11 mouse cellular contexts compared by ENCODE assay signal in the genomic region with DNA sequence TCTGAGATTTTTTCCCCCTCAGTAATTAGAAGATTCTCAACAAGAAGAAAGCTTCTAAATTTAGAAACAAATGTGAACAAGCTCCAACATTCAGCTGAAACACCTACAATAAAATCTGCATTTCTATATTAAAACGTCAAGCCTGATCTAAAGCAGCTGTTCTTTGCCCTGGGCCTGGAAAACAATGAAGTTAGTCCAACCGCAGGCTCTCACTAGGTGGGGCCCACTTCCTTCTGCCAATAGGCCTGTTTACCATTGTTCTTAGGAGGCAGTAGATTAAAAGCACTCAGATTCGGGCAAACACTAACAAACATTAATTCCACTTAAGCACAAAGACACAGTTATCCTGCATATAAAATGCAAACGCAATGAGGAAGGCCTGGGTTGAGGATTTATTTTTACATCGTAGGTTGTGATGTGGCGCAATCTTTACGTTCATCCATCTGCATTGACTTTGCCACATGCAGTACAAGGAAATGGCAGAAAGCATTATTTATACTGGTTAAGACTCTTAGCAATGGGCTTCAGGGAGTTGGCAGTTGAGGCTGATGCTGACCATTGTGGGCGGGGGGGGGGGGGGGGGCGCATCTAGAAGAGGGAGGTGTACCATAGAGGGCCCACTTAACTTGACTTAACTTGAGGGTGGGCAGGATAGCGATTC. TPM values are rescaled to one million over a fixed set of nuclear protein-coding genes. Genes with fewer than 3 reads are reported as not detected.
DNase-seq lines count a peak whose midpoint lies in the region; ATAC-seq and TF ChIP-seq lines count a peak whose summit lies in the region.
"Had no signal": no experiment of that assay in that cellular context is flagged by ENCODE, and none has a peak within 500 bp of the region (broad histone marks: within the 10 kb centered on the region; RNA-seq: fewer than 3 reads in every experiment).

No protein-coding gene starts in this region.

- H3K36me3 ChIP-seq in liver, postnatal 0 days (replicated peaks; ENCODE audit: insufficient read depth, low read length): no peaks in the 10 kb centered on the region
- peaks cover 4% of the 10 kb centered on the region; the same call in 1 of the 2 replicates for H3K36me3 ChIP-seq in liver, embryonic 12.5 days
- H3K36me3 ChIP-seq in heart, embryonic 11.5 days (ENCODE audit: control insufficient read depth, insufficient read depth, low read length): peaks cover 3% of the 10 kb centered on the region; the same call in 1 of the 2 replicates
- 0 out of 2 replicates have a peak, but pooled peaks cover 6% of the 10 kb centered on the region for H3K36me3 ChIP-seq in lung, embryonic 14.5 days (ENCODE audit: insufficient read depth)
- H3K36me3 ChIP-seq in hindbrain, embryonic 16.5 days (ENCODE audit: control insufficient read depth, insufficient read depth, low read length): no peaks in the 10 kb centered on the region

- TF ChIP-seq EP300 in liver, postnatal 0 days (IDR thresholded peaks at IDR 0.05; ENCODE audit: low read depth): no peak

- DNase-seq in liver, postnatal 0 days: no peak
- peak; percentile 46 for DNase-seq in lung, embryonic 14.5 days
- no peak for DNase-seq in left cerebral cortex, adult 8-10 months (ENCODE audit: low spot score in 2 of 2)
- DNase-seq: cerebellum, postnatal 14 days; thymus, postnatal 14 days had no signal

- H3K4me2 ChIP-seq in liver, postnatal 0 days (ENCODE audit: low read depth, low read length): no peak overlapping the region
- H3K4me2 ChIP-seq in liver, embryonic 12.5 days: no peak overlapping the region
- no peak overlapping the region for H3K4me2 ChIP-seq in heart, embryonic 11.5 days
- H3K4me2 ChIP-seq in lung, embryonic 14.5 days: no peak overlapping the region
- no peak overlapping the region for H3K4me2 ChIP-seq in hindbrain, embryonic 16.5 days (ENCODE audit: low read length)

- 51% methylated on average over 9 of the region's 10 CpGs for WGBS in liver, postnatal 0 days (ENCODE audit: insufficient replicate concordance)
- WGBS in liver, embryonic 12.5 days (ENCODE audit: insufficient replicate concordance): 49% methylated on average over 9 of the region's 10 CpGs
- 69% methylated on average over 9 of the region's 10 CpGs for WGBS in heart, embryonic 11.5 days (ENCODE audit: insufficient replicate concordance)
- 43% methylated on average over 8 of the region's 10 CpGs for WGBS in lung, embryonic 14.5 days
- WGBS in hindbrain, embryonic 16.5 days: 63% methylated on average over 10 of the region's 10 CpGs

- no peak overlapping the region for H3K9ac ChIP-seq in liver, postnatal 0 days (replicated peaks)
- H3K9ac ChIP-seq in liver, embryonic 12.5 days: no peak overlapping the region
- no peak overlapping the region for H3K9ac ChIP-seq in heart, embryonic 11.5 days (ENCODE audit: low read depth, low read length)
- H3K9ac ChIP-seq in lung, embryonic 14.5 days: no peak overlapping the region
- H3K9ac ChIP-seq in hindbrain, embryonic 16.5 days (ENCODE audit: low read depth, low read length): no peak overlapping the region

- no peak for ATAC-seq in liver, postnatal 0 days
- no peak for ATAC-seq in liver, embryonic 12.5 days
- 0 out of 2 replicates have a peak, but pooled peaks have one; percentile 16 for ATAC-seq in heart, embryonic 11.5 days (replicated peaks; ENCODE audit: insufficient number of reproducible peaks, low FRiP score, low TSS enrichment)
- ATAC-seq in lung, embryonic 14.5 days (ENCODE audit: insufficient read depth): peak; percentile 49; the same call in 1 of the 2 replicates
- no peak for ATAC-seq in hindbrain, embryonic 16.5 days
- no peak for ATAC-seq in erythroid progenitor cell, adult 5-6 weeks (replicated peaks; ENCODE audit: low FRiP score, poor library complexity, severe bottlenecking)
- ATAC-seq: intestine, postnatal 0 days had no signal

- no peak overlapping the region for H3K27ac ChIP-seq in liver, postnatal 0 days (ENCODE audit: low read depth)
- H3K27ac ChIP-seq in liver, embryonic 12.5 days: no peak overlapping the region
- H3K27ac ChIP-seq in heart, embryonic 11.5 days (ENCODE audit: low read depth, low read length): 0 out of 2 replicates have a peak overlapping the region, but pooled peaks have one; percentile 29
- H3K27ac ChIP-seq in lung, embryonic 14.5 days (ENCODE audit: low read depth): no peak overlapping the region
- H3K27ac ChIP-seq in hindbrain, embryonic 16.5 days (ENCODE audit: low read depth, low read length): no peak overlapping the region
- H3K27ac ChIP-seq: macrophage had no signal

- no peaks in the 10 kb centered on the region for H3K9me3 ChIP-seq in liver, postnatal 0 days (ENCODE audit: low read length)
- no peaks in the 10 kb centered on the region for H3K9me3 ChIP-seq in liver, embryonic 12.5 days (replicated peaks)
- no peaks in the 10 kb centered on the region for H3K9me3 ChIP-seq in heart, embryonic 11.5 days (replicated peaks; ENCODE audit: control insufficient read depth, low read length)
- H3K9me3 ChIP-seq in lung, embryonic 14.5 days (ENCODE audit: low read depth, low read length): no peaks in the 10 kb centered on the region
- H3K9me3 ChIP-seq in hindbrain, embryonic 16.5 days (ENCODE audit: control insufficient read depth, low read length): no peaks in the 10 kb centered on the region

- TF ChIP-seq CTCF in liver, postnatal 0 days (IDR thresholded peaks at IDR 0.05; ENCODE audit: low read depth): 0 out of 2 replicates have a peak, but pooled peaks have one; percentile 5
- no peak for TF ChIP-seq CTCF in lung, embryonic 14.5 days (IDR thresholded peaks at IDR 0.05; ENCODE audit: low read depth)

- H3K27me3 ChIP-seq in liver, postnatal 0 days (ENCODE audit: insufficient read depth, low read length): no peaks in the 10 kb centered on the region
- no peaks in the 10 kb centered on the region for H3K27me3 ChIP-seq in liver, embryonic 12.5 days (replicated peaks)
- no peaks in the 10 kb centered on the region for H3K27me3 ChIP-seq in heart, embryonic 11.5 days (ENCODE audit: control insufficient read depth, insufficient read depth, low read length)
- H3K27me3 ChIP-seq in lung, embryonic 14.5 days (ENCODE audit: insufficient read depth, low read length): no peaks in the 10 kb centered on the region
- H3K27me3 ChIP-seq in hindbrain, embryonic 16.5 days (replicated peaks; ENCODE audit: control insufficient read depth, insufficient read depth, low read length): no peaks in the 10 kb centered on the region

- no peaks in the 10 kb centered on the region for H3K4me1 ChIP-seq in liver, postnatal 0 days (ENCODE audit: insufficient read depth)
- no peaks in the 10 kb centered on the region for H3K4me1 ChIP-seq in liver, embryonic 12.5 days
- peaks cover 32% of the 10 kb centered on the region for H3K4me1 ChIP-seq in heart, embryonic 11.5 days (ENCODE audit: control insufficient read depth, insufficient read depth, low read length)
- no peaks in the 10 kb centered on the region; the same call in 1 of the 2 replicates for H3K4me1 ChIP-seq in lung, embryonic 14.5 days (ENCODE audit: insufficient read depth)
- H3K4me1 ChIP-seq in hindbrain, embryonic 16.5 days (ENCODE audit: control insufficient read depth, insufficient read depth, low read depth, low read length): no peaks in the 10 kb centered on the region

- no peak overlapping the region for H3K4me3 ChIP-seq in liver, postnatal 0 days (ENCODE audit: low read depth, low read length)
- H3K4me3 ChIP-seq in liver, embryonic 12.5 days: no peak overlapping the region
- no peak overlapping the region for H3K4me3 ChIP-seq in heart, embryonic 11.5 days (ENCODE audit: low read depth, low read length)
- H3K4me3 ChIP-seq in lung, embryonic 14.5 days (ENCODE audit: low read depth, low read length): no peak overlapping the region
- H3K4me3 ChIP-seq in hindbrain, embryonic 16.5 days (ENCODE audit: low read length): no peak overlapping the region

RNA-seq across cellular contexts. Expression of gene Crybg3, which starts 32.9 kb away (rescaled TPM):
- polyA plus RNA-seq in liver, postnatal 0 days (2015; fragmentation: Nextera tagmentation; extraction: Ambion mirVana): 0.77 and 1.0 TPM in 2 replicates
- 1.8 and 2.4 TPM in 2 replicates for polyA plus RNA-seq in liver, embryonic 12.5 days (2016; fragmentation: Nextera tagmentation; extraction: Ambion mirVana)
- polyA plus RNA-seq in heart, embryonic 11.5 days (2014; fragmentation: Nextera tagmentation; extraction: Ambion mirVana): 19.7 and 19.8 TPM in 2 replicates
- polyA plus RNA-seq in lung, embryonic 14.5 days (2014; fragmentation: Nextera tagmentation; extraction: Ambion mirVana): 9.7 and 10.6 TPM in 2 replicates
- 2.0 and 3.0 TPM in 2 replicates for polyA plus RNA-seq in hindbrain, embryonic 16.5 days (2015; fragmentation: Nextera tagmentation; extraction: Ambion mirVana)
- 1 to 10 TPM; 6.6 to 8.7 (median 8.2) TPM for total RNA-seq in left cerebral cortex, adult 8-10 months (2022)
- 5.8 and 9.6 TPM in 2 replicates for total RNA-seq in erythroid progenitor cell, adult 5-6 weeks (2015; ENCODE audit: low replicate concordance)
- 0.64 and 1.4 TPM in 2 replicates for total RNA-seq in erythroid progenitor cell, adult 5-6 weeks (2017; ENCODE audit: low replicate concordance)

Comparison
In these comparisons a context has a peak if more than half of its experiments do, and no peak if none do; other contexts are left out.
1. ATAC-seq: peak in heart, embryonic 11.5 days (single experiment) and lung, embryonic 14.5 days (single experiment); none in liver, postnatal 0 days (single experiment), liver, embryonic 12.5 days (single experiment), hindbrain, embryonic 16.5 days (single experiment) and erythroid progenitor cell, adult 5-6 weeks (single experiment).